Mouse (Mus musculus): ENCODE data around the gene Slc46a2. TPM values are rescaled to one million over a fixed set of nuclear protein-coding genes. Genes with fewer than 3 reads are reported as not detected.

Slc46a2 gene
- polyA plus RNA-seq, 1 experiment from 2014 or later, result not detected

DNA sequence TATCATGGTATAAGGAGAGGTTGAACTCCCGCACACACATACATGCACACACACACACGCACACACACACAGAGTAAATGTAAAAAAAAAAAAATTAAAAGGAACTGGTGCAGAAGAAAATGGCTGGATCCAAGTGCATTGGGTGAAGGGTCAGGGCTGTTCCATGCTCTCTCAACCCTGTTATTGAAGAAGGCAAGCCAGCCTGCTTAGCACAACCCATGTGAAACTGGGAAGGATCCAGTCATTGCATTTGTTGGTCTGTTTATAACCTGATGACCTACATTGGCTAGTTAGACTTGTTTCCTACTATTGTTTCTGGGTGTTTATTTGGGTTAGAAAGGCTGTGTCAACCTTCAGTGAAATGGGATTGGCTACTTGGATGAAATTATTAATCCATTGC, 6.1 kb downstream of the Slc46a2 start:
- no peaks in the 10 kb centered on the region for H3K27me3 ChIP-seq
- no peak for ATAC-seq
- CTCF ChIA-PET, result interaction anchor here (2.1 kb wide), 1 partner anchor 14 kb away, joined by 5 read pairs; no protein-coding TSS in a partner anchor
- TF ChIP-seq CTCF (IDR thresholded peaks at IDR 0.05), result no peak
- DNase-seq (ENCODE audit: low read depth, low spot score), result no peak
- in situ Hi-C loops (cut with MboI; ENCODE audit: low pct_unique_long_range_greater_than_20kb), result no loop called here
- POLR2A ChIA-PET, result no interaction called here

DNA sequence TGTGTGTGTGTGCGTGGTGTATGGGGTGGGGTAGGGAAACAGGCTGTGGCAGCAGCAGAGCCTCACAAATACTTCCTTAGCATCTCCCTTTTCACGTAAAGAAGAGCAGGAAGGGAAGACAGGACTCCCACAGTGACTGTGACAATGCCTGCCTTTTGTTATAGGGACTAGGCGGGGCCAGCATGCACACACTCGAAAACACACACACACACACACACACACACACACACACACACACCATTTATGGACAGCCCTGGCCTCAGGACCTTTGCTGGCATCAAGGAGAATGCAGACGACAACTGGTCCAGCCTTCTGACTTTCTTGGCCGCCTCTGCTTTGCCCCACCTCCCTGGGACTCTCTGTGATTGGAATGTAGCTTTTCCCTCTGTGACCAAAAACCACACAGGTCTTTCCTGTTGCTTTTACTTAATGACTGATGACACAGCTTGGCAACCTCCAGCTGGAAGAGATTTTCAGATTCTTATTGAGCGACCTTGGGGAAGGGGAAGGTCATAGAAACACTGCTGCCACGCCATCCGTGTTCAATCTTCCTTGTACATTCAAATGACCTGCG, 7.1 kb downstream of the Slc46a2 start:
- no peaks in the 10 kb centered on the region for H3K27me3 ChIP-seq
- ATAC-seq (no peak), DNase-seq (ENCODE audit: low read depth, low spot score) (no peak)
- ChIA-PET POLR2A (no interaction called here), CTCF (interaction anchor here (0.9 to 2.2 kb wide), 2 partner anchors 19 to 20 kb away, joined by 4 to 5 read pairs; no protein-coding TSS in a partner anchor)
- no peak for TF ChIP-seq CTCF (IDR thresholded peaks at IDR 0.05)
- in situ Hi-C loops (cut with MboI; ENCODE audit: low pct_unique_long_range_greater_than_20kb), result no loop called here

DNA sequence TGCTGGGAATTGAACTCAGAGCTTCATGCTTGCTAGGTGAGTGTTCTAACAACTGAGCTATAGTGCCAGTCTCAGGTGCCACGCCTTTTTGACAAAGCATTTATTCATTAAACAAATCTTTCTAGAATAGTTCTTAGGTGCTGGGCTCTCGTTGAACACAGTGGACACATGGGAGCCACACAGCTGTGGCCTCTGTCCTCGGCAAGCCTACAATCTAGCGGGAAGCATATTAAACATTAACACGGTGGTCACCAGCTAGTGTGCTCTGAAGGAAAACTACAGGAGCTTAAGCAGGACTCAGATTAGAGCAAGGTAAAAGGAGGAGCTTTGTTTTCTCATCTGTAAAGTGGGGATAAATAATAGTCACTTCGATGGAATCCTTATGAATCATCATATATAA, 7.8 kb downstream of the Slc46a2 start:
- no peaks in the 10 kb centered on the region for H3K27me3 ChIP-seq
- ChIA-PET POLR2A (no interaction called here), CTCF (interaction anchor here (0.9 to 2.2 kb wide), 2 partner anchors 20 to 21 kb away, joined by 4 to 5 read pairs; no protein-coding TSS in a partner anchor)
- no peak for TF ChIP-seq CTCF (IDR thresholded peaks at IDR 0.05)
- ATAC-seq, result no peak
- DNase-seq (ENCODE audit: low read depth, low spot score), result no peak
- in situ Hi-C loops (cut with MboI; ENCODE audit: low pct_unique_long_range_greater_than_20kb), result no loop called here

- CTCF ChIA-PET, result no interaction called here
- no peak for TF ChIP-seq CTCF (IDR thresholded peaks at IDR 0.05)
- in situ Hi-C loops (cut with MboI; ENCODE audit: low pct_unique_long_range_greater_than_20kb), result no loop called here
- POLR2A ChIA-PET, result interaction anchor here (0.6 kb wide), 1 partner anchor 57 kb away, joined by 3 read pairs; no protein-coding TSS in a partner anchor
- ATAC-seq, result no peak
- no peaks in the 10 kb centered on the region for H3K27me3 ChIP-seq
- DNase-seq (ENCODE audit: low read depth, low spot score), result no peak
Measured at GRCm38 (mm10) chr4:59902547-59902946, 12.3 kb downstream of the Slc46a2 start.

- DNase-seq (ENCODE audit: low read depth, low spot score) (no peak), ATAC-seq (no peak)
- CTCF ChIA-PET, result no interaction called here
- in situ Hi-C loops (cut with MboI; ENCODE audit: low pct_unique_long_range_greater_than_20kb), result no loop called here
- no peak for TF ChIP-seq CTCF (IDR thresholded peaks at IDR 0.05)
- H3K27me3 ChIP-seq, result no peaks in the 10 kb centered on the region
- POLR2A ChIA-PET, result no interaction called here
Measured at GRCm38 (mm10) chr4:59901810-59902209, 13.0 kb downstream of the Slc46a2 start.

DNA sequence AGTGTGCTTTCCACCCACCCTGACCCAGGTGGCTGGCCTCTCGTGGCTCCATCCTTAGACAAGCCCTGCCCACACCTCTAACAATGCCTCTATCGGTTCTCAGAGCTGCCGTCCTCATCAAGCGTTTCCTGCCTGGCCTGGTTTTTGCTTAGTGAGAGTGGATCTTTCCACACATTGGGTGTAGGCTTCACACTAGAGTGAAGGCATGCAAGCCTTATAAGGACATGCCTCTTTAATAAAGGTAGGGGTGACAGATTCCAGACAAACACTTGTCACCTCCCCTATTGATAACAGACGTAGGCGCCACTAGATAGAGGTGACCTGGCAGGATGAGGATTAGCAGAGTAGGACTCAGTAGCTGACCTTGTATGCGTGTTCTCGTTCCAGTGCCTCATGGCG, 16.3 kb downstream of the Slc46a2 start:
- CTCF ChIA-PET, result no interaction called here
- POLR2A ChIA-PET, result no interaction called here
- no peak for DNase-seq (ENCODE audit: low read depth, low spot score)
- no peaks in the 10 kb centered on the region for H3K27me3 ChIP-seq
- in situ Hi-C loops (cut with MboI; ENCODE audit: low pct_unique_long_range_greater_than_20kb), result no loop called here
- no peak for TF ChIP-seq CTCF (IDR thresholded peaks at IDR 0.05)
- ATAC-seq, result no peak

DNA sequence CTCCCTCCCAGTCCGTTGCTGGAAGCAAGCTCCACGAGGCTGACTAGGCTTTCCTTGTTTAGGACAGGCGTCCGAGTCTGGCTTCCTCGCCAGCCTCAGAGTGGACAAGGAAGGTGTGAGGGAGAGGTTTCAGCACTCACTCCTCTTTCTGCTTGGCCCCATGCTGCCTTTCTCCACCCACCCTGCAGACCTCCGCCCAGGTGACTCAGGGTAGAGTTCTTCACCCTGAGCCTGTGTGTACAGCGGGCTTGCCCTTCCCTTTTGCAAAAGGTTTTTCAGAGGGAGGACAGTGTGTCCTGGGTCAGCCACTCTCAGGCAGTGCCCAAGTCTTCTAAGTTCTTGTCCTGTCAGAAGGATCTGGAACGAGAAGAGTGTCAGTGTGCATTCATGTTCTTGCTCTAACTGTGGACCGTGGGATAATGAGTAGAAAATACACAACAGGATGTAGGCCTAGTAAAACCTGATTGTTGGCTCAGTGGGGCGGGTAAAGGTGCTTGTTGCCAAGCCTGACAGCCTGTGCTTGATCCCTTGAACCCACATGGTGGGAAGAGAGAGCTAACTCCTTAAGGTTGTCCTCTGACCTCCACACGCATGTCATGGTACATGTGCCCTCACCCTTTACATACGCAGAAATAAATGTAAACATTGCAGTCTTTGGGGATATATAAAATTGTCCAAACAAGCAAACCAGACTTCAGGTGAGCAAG, 16.9 kb downstream of the Slc46a2 start:
- no peak for DNase-seq (ENCODE audit: low read depth, low spot score)
- H3K27me3 ChIP-seq, result no peaks in the 10 kb centered on the region
- CTCF ChIA-PET, result no interaction called here
- POLR2A ChIA-PET, result no interaction called here
- TF ChIP-seq CTCF (IDR thresholded peaks at IDR 0.05), result no peak
- no peak for ATAC-seq
- in situ Hi-C loops (cut with MboI; ENCODE audit: low pct_unique_long_range_greater_than_20kb), result no loop called here

GRCm38 (mm10) chr4:59896000-59896399, 18.9 kb downstream of the Slc46a2 start:
- ATAC-seq, result no peak
- ChIA-PET POLR2A (no interaction called here), CTCF (no interaction called here)
- in situ Hi-C loops (cut with MboI; ENCODE audit: low pct_unique_long_range_greater_than_20kb), result no loop called here
- TF ChIP-seq CTCF (IDR thresholded peaks at IDR 0.05), result no peak
- DNase-seq (ENCODE audit: low read depth, low spot score), result no peak
- no peaks in the 10 kb centered on the region for H3K27me3 ChIP-seq

GRCm38 (mm10) chr4:59894977-59895575, 19.8 kb downstream of the Slc46a2 start:
- CTCF ChIA-PET, result interaction anchor here (1.1 kb wide), 1 partner anchor 15 kb away, joined by 5 read pairs; no protein-coding TSS in a partner anchor
- in situ Hi-C loops (cut with MboI; ENCODE audit: low pct_unique_long_range_greater_than_20kb), result no loop called here
- POLR2A ChIA-PET, result no interaction called here
- DNase-seq (ENCODE audit: low read depth, low spot score) (no peak), ATAC-seq (no peak)
- no peak for TF ChIP-seq CTCF (IDR thresholded peaks at IDR 0.05)
- H3K27me3 ChIP-seq, result no peaks in the 10 kb centered on the region

- ChIA-PET POLR2A (no interaction called here), CTCF (interaction anchor here (1.1 kb wide), 1 partner anchor 15 kb away, joined by 5 read pairs; no protein-coding TSS in a partner anchor)
- ATAC-seq (no peak), DNase-seq (ENCODE audit: low read depth, low spot score) (no peak)
- no peaks in the 10 kb centered on the region for H3K27me3 ChIP-seq
- no peak for TF ChIP-seq CTCF (IDR thresholded peaks at IDR 0.05)
- in situ Hi-C loops (cut with MboI; ENCODE audit: low pct_unique_long_range_greater_than_20kb), result no loop called here
Measured at GRCm38 (mm10) chr4:59894415-59894814, 20.4 kb downstream of the Slc46a2 start.

- CTCF ChIA-PET, result no interaction called here
- no peaks in the 10 kb centered on the region for H3K27me3 ChIP-seq
- in situ Hi-C loops (cut with MboI; ENCODE audit: low pct_unique_long_range_greater_than_20kb), result no loop called here
- DNase-seq (ENCODE audit: low read depth, low spot score) (no peak), ATAC-seq (no peak)
- POLR2A ChIA-PET, result no interaction called here
- TF ChIP-seq CTCF (IDR thresholded peaks at IDR 0.05), result no peak
Measured at GRCm38 (mm10) chr4:59892731-59893130, 22.1 kb downstream of the Slc46a2 start.

Data from Patski (cell line).